Comparison of ENCODE assay signal across 13 mouse cellular contexts in the genomic region with DNA sequence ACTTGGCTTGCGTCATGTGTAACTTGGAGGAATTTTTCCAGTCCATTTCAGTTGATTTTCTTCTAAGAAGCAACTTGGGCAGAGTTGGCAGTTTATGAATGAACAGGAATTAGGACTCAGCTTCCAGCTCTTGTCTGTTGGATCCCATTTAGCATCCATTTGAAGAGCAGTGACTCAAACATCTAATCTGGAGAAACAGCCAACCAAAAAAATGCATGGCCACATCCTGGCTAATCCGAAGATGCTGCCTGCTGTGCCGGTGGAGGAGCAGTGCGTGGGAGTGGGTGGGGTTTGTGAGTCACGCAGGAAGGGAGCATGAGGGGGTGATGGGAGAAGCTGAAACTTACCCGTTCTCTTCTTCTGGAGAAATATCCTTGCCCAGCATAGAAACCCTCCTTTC.
DNase-seq lines count a peak whose midpoint lies in the region; ATAC-seq and TF ChIP-seq lines count a peak whose summit lies in the region.
"Had no signal": no experiment of that assay in that cellular context is flagged by ENCODE, and none has a peak within 500 bp of the region (broad histone marks: within the 10 kb centered on the region; RNA-seq: fewer than 3 reads in every experiment).

No protein-coding gene starts in this region.

- TF ChIP-seq POLR2A in lung, adult 2 months (IDR thresholded peaks at IDR 0.05; ENCODE audit: borderline replicate concordance, extremely low read depth, low read depth, low read length): no peak

- H3K4me3 ChIP-seq in lung, adult 2 months (replicated peaks; ENCODE audit: extremely low read depth, low read depth, low read length): no peak overlapping the region
- no peak overlapping the region for H3K4me3 ChIP-seq in embryonic facial prominence, embryonic 10.5 days
- no peak overlapping the region for H3K4me3 ChIP-seq in midbrain, embryonic 11.5 days (ENCODE audit: low read depth, low read length)
- H3K4me3 ChIP-seq: intestine, embryonic 15.5 days had no signal

- no peaks in the 10 kb centered on the region for H3K9me3 ChIP-seq in embryonic facial prominence, embryonic 10.5 days
- no peaks in the 10 kb centered on the region for H3K9me3 ChIP-seq in midbrain, embryonic 11.5 days (ENCODE audit: control insufficient read depth, low read length)
- H3K9me3 ChIP-seq: intestine, embryonic 15.5 days had no signal

- H3K4me2 ChIP-seq in midbrain, embryonic 11.5 days: no peak overlapping the region
- H3K4me2 ChIP-seq: intestine, embryonic 15.5 days had no signal

- no peaks in the 10 kb centered on the region for H3K4me1 ChIP-seq in lung, adult 2 months (ENCODE audit: control insufficient read depth, insufficient read depth, low read length)
- no peaks in the 10 kb centered on the region for H3K4me1 ChIP-seq in embryonic facial prominence, embryonic 10.5 days
- no peaks in the 10 kb centered on the region for H3K4me1 ChIP-seq in midbrain, embryonic 11.5 days (ENCODE audit: control insufficient read depth, insufficient read depth, low read length)
- H3K4me1 ChIP-seq: intestine, embryonic 15.5 days had no signal

- 58% methylated on average over 6 of the region's 6 CpGs for WGBS in lung, adult 2 months
- 85% methylated on average over 6 of the region's 6 CpGs for WGBS in embryonic facial prominence, embryonic 10.5 days
- 75% methylated on average over 6 of the region's 6 CpGs for WGBS in midbrain, embryonic 11.5 days

- no peak overlapping the region for H3K27ac ChIP-seq in embryonic facial prominence, embryonic 10.5 days (replicated peaks)
- H3K27ac ChIP-seq in midbrain, embryonic 11.5 days (ENCODE audit: low read depth, low read length): no peak overlapping the region
- H3K27ac ChIP-seq: intestine, embryonic 15.5 days; liver, embryonic 14.5 days had no signal

- peak; percentile 50 for DNase-seq in lung, postnatal 10 days
- no peak for DNase-seq in lung, adult 2 months
- peak; percentile 81 to 92 for DNase-seq in frontal cortex, adult 2 months (ENCODE audit: extremely low spot score in 1 of 2, low spot score in 1 of 2)
- DNase-seq in left cerebral cortex, adult 8-10 months (ENCODE audit: low spot score in 2 of 2): peak; percentile 51 to 89
- DNase-seq in skeletal muscle tissue, adult 2 months (ENCODE audit: low read depth, low spot score): peak; percentile 7
- no peak for DNase-seq in embryonic facial prominence, embryonic 10.5 days (ENCODE audit: low spot score)
- DNase-seq in urinary bladder, postnatal 14 days (ENCODE audit: low spot score): no peak
- DNase-seq in midbrain, embryonic 11.5 days (ENCODE audit: low spot score, missing footprints): no peak
- DNase-seq: cerebellum, postnatal 14 days; gastrocnemius, postnatal 25 days; spleen, adult 18-20 months had no signal

- TF ChIP-seq CTCF in lung, adult 2 months (IDR thresholded peaks at IDR 0.05; ENCODE audit: insufficient read depth, low read length): no peak

- ATAC-seq in midbrain, embryonic 11.5 days (ENCODE audit: low FRiP score): no peak

- no peak overlapping the region for H3K9ac ChIP-seq in midbrain, embryonic 11.5 days (ENCODE audit: low read length)
- H3K9ac ChIP-seq: intestine, embryonic 15.5 days; liver, embryonic 14.5 days had no signal

- no peaks in the 10 kb centered on the region for H3K27me3 ChIP-seq in embryonic facial prominence, embryonic 10.5 days (replicated peaks; ENCODE audit: low read depth, poor library complexity, severe bottlenecking)
- H3K27me3 ChIP-seq in midbrain, embryonic 11.5 days (ENCODE audit: control insufficient read depth, insufficient read depth, low read length): no peaks in the 10 kb centered on the region
- H3K27me3 ChIP-seq: intestine, embryonic 15.5 days had no signal

- peaks cover 19% of the 10 kb centered on the region for H3K36me3 ChIP-seq in embryonic facial prominence, embryonic 10.5 days (replicated peaks)
- no peaks in the 10 kb centered on the region for H3K36me3 ChIP-seq in midbrain, embryonic 11.5 days (ENCODE audit: control insufficient read depth, insufficient read depth, low read length)
- H3K36me3 ChIP-seq: intestine, embryonic 15.5 days had no signal

Comparison
In these comparisons a context has a peak if more than half of its experiments do, and no peak if none do; other contexts are left out.
1. DNase-seq: peak in lung, postnatal 10 days (single experiment), frontal cortex, adult 2 months (2 of 2), left cerebral cortex, adult 8-10 months (2 of 2) and skeletal muscle tissue, adult 2 months (single experiment); none in lung, adult 2 months (single experiment), embryonic facial prominence, embryonic 10.5 days (single experiment), urinary bladder, postnatal 14 days (single experiment) and midbrain, embryonic 11.5 days (single experiment).